Comparison of ENCODE assay signal across 9 mouse cellular contexts in the genomic region with DNA sequence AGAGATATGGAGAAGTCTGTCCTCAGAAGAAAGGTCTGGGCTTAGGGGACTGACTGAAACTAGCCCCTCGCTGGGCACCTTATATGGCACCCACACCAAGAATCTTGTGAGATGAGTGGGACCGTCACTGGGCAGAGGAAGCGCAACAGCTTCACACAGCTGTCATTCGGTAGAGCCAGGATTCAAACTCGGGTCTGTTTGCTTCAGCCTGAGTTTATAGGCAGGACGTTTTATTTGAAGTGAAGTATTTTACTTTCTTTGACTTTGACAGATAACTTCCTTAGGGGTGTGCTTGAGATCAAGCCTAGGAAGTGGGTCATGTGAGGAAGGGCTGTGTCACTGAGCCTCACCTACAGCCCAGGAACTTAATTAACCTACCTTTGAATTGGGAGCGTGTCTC. TPM values are rescaled to one million over a fixed set of nuclear protein-coding genes. Genes with fewer than 3 reads are reported as not detected.
DNase-seq lines count a peak whose midpoint lies in the region; ATAC-seq and TF ChIP-seq lines count a peak whose summit lies in the region.
"Had no signal": no experiment of that assay in that cellular context is flagged by ENCODE, and none has a peak within 500 bp of the region (broad histone marks: within the 10 kb centered on the region; RNA-seq: fewer than 3 reads in every experiment).

No protein-coding gene starts in this region.

- H3K4me3 ChIP-seq in kidney, embryonic 14.5 days (ENCODE audit: low read length) = no peak overlapping the region
- no peak overlapping the region for H3K4me3 ChIP-seq in bone marrow, adult 2 months (replicated peaks; ENCODE audit: control insufficient read depth, low read depth, low read length)
- H3K4me3 ChIP-seq in small intestine, adult 2 months (ENCODE audit: low read depth, low read length) = no peak overlapping the region
- H3K4me3 ChIP-seq: midbrain, embryonic 15.5 days had no signal

- 87% methylated on average over 7 of the region's 7 CpGs for WGBS in kidney, embryonic 14.5 days
- 36% methylated on average over 7 of the region's 7 CpGs for WGBS in bone marrow, adult 2 months
- WGBS in small intestine, adult 2 months = 75% methylated on average over 7 of the region's 7 CpGs

- H3K27ac ChIP-seq in kidney, embryonic 14.5 days (ENCODE audit: low read depth, low read length) = peak overlapping the region; percentile 55; the same call in 1 of the 2 replicates
- peak overlapping the region; percentile 69 for H3K27ac ChIP-seq in bone marrow, adult 2 months (ENCODE audit: control insufficient read depth, insufficient read depth, low read depth, low read length, poor library complexity)
- H3K27ac ChIP-seq in small intestine, adult 2 months (ENCODE audit: insufficient read depth, low read depth, low read length) = peak overlapping the region; percentile 46
- H3K27ac ChIP-seq: hindbrain, postnatal 0 days; midbrain, embryonic 15.5 days had no signal

- no peak for ATAC-seq in kidney, embryonic 14.5 days (ENCODE audit: low FRiP score, low TSS enrichment)
- no peak for ATAC-seq in monocyte, adult 5-6 weeks (replicated peaks; ENCODE audit: insufficient number of reproducible peaks, low FRiP score, low TSS enrichment, poor library complexity, severe bottlenecking)
- ATAC-seq: hindbrain, postnatal 0 days; midbrain, embryonic 15.5 days had no signal

- no peak overlapping the region for H3K4me2 ChIP-seq in kidney, embryonic 14.5 days (replicated peaks; ENCODE audit: low read depth, low read length)
- H3K4me2 ChIP-seq: midbrain, embryonic 15.5 days had no signal

- TF ChIP-seq CTCF in bone marrow, adult 2 months (IDR thresholded peaks at IDR 0.05; ENCODE audit: control insufficient read depth, insufficient read depth, low read length) = no peak
- no peak for TF ChIP-seq CTCF in small intestine, adult 2 months (IDR thresholded peaks at IDR 0.05; ENCODE audit: extremely low read depth, insufficient read length, insufficient replicate concordance, low read depth, low read length)

- TF ChIP-seq POLR2A in bone marrow, adult 2 months (IDR thresholded peaks at IDR 0.05; ENCODE audit: borderline replicate concordance, control insufficient read depth, low read depth, low read length) = no peak
- TF ChIP-seq POLR2A in small intestine, adult 2 months (IDR thresholded peaks at IDR 0.05; ENCODE audit: low read depth, low read length) = no peak

- H3K4me1 ChIP-seq in kidney, embryonic 14.5 days (ENCODE audit: control insufficient read depth, insufficient read depth, low read length) = peaks cover 17% of the 10 kb centered on the region; the same call in 1 of the 2 replicates
- peaks cover 5% of the 10 kb centered on the region; the same call in 1 of the 2 replicates for H3K4me1 ChIP-seq in bone marrow, adult 2 months (ENCODE audit: control insufficient read depth, insufficient read depth, low read length)
- H3K4me1 ChIP-seq in small intestine, adult 2 months (ENCODE audit: control insufficient read depth, insufficient read depth, insufficient read length, low read length) = peaks cover 12% of the 10 kb centered on the region

- no peak for DNase-seq in kidney, adult 18-20 months
- DNase-seq in CD4-positive, CD25-positive, alpha-beta regulatory T cell, adult 2 months (ENCODE audit: low read depth, low spot score) = peak; percentile 54
- no peak for DNase-seq in natural killer cell, adult 2 months (ENCODE audit: low spot score in 2 of 2)

- no peaks in the 10 kb centered on the region for H3K9me3 ChIP-seq in kidney, embryonic 14.5 days (ENCODE audit: control insufficient read depth, low read length)
- H3K9me3 ChIP-seq: midbrain, embryonic 15.5 days had no signal

- H3K27me3 ChIP-seq in kidney, embryonic 14.5 days (ENCODE audit: control insufficient read depth, insufficient read depth, low read length) = no peaks in the 10 kb centered on the region
- H3K27me3 ChIP-seq in small intestine, adult 2 months (ENCODE audit: control insufficient read depth, insufficient read depth, low read length) = no peaks in the 10 kb centered on the region
- H3K27me3 ChIP-seq: midbrain, embryonic 15.5 days had no signal

- peaks cover 63% of the 10 kb centered on the region for H3K36me3 ChIP-seq in kidney, embryonic 14.5 days (ENCODE audit: control insufficient read depth, insufficient read depth, low read length)
- no peaks in the 10 kb centered on the region for H3K36me3 ChIP-seq in small intestine, adult 2 months (ENCODE audit: control insufficient read depth, insufficient read depth, low read length)

- no peak overlapping the region for H3K9ac ChIP-seq in kidney, embryonic 14.5 days (ENCODE audit: low read depth, low read length)
- H3K9ac ChIP-seq: midbrain, embryonic 15.5 days had no signal

RNA-seq across cellular contexts. Expression of gene Zscan2, which starts 4.8 kb away (rescaled TPM):
- 2.8 and 4.0 TPM in 2 replicates for polyA plus RNA-seq in kidney, embryonic 14.5 days (2014; fragmentation: Nextera tagmentation; extraction: Ambion mirVana)
- 1.9 and 6.1 TPM in 2 replicates for polyA plus RNA-seq in bone marrow, adult 2 months (2011; ENCODE audit: insufficient read depth, insufficient read length, low replicate concordance, missing spikeins)
- polyA plus RNA-seq in small intestine, adult 2 months (2012; rRNA removed) = 1.3 and 1.8 TPM in 2 replicates
- total RNA-seq in monocyte, adult 5-6 weeks (2017) = 6.9 to 12.1 TPM (median 9.2 TPM) in 3 replicates

RNA-seq across cellular contexts. Expression of gene Wdr73, which starts 35.5 kb away (rescaled TPM):
- polyA plus RNA-seq in kidney, embryonic 14.5 days (2014; fragmentation: Nextera tagmentation; extraction: Ambion mirVana) = 32.7 and 38.1 TPM in 2 replicates
- 11.1 and 12.8 TPM in 2 replicates for polyA plus RNA-seq in bone marrow, adult 2 months (2011; ENCODE audit: insufficient read depth, insufficient read length, low replicate concordance, missing spikeins)
- 5.5 and 6.2 TPM in 2 replicates for polyA plus RNA-seq in small intestine, adult 2 months (2012; rRNA removed)
- 6.9 to 25.2 TPM (median 10.8 TPM) in 3 replicates for total RNA-seq in monocyte, adult 5-6 weeks (2017)

RNA-seq across cellular contexts. Expression of gene Nmb, which starts 39.4 kb away (rescaled TPM):
- 9.4 and 14.3 TPM in 2 replicates for polyA plus RNA-seq in kidney, embryonic 14.5 days (2014; fragmentation: Nextera tagmentation; extraction: Ambion mirVana)
- 5.4 and 21.2 TPM in 2 replicates for polyA plus RNA-seq in bone marrow, adult 2 months (2011; ENCODE audit: insufficient read depth, insufficient read length, low replicate concordance, missing spikeins)
- 2.0 and 2.3 TPM in 2 replicates for polyA plus RNA-seq in small intestine, adult 2 months (2012; rRNA removed)
- 1.6 to 7.3 TPM (median 3.1 TPM) in 3 replicates for total RNA-seq in monocyte, adult 5-6 weeks (2017)

RNA-seq across cellular contexts. Expression of gene Iqgap1, which starts 39.7 kb away (rescaled TPM):
- 61.0 and 110 TPM in 2 replicates for polyA plus RNA-seq in kidney, embryonic 14.5 days (2014; fragmentation: Nextera tagmentation; extraction: Ambion mirVana)
- 29.4 and 62.3 TPM in 2 replicates for polyA plus RNA-seq in bone marrow, adult 2 months (2011; ENCODE audit: insufficient read depth, insufficient read length, low replicate concordance, missing spikeins)
- polyA plus RNA-seq in small intestine, adult 2 months (2012; rRNA removed) = 16.5 and 28.9 TPM in 2 replicates
- 598 to 656 TPM (median 610 TPM) in 3 replicates for total RNA-seq in monocyte, adult 5-6 weeks (2017)
